Mouse (Mus musculus) liver, postnatal 0 days (tissue): ENCODE measurements around the gene Sphk1. TPM values are rescaled to one million over a fixed set of nuclear protein-coding genes. Genes with fewer than 3 reads are reported as not detected.
"Not testable (repeated sequence)": the region's sequence is repeated elsewhere in the genome, so short reads cannot be mapped to it uniquely, and the experiment has no call there.

Experiments used
- ATAC-seq: fragments of 200-750 bp; cut with Nextera tagmentation; 2 replicates; pipeline ENCODE4 v1.8.0; 2017; ENCODE audit warnings: mild to moderate bottlenecking, moderate library complexity
- DNase-seq: peaks from one replicate; pipeline ENCODE4 v3.0.0-alpha.2; 2016
- H3K27ac ChIP-seq: fragments of 300-500 bp; sonication (generic); 2 replicates; pipeline ENCODE4 v1.5.1; 2014; ENCODE audit warnings: antibody characterized with exemption, moderate library complexity, mild to moderate bottlenecking, low read depth
- H3K27me3 ChIP-seq: fragments of 300-500 bp; sonication (generic); 2 replicates; pipeline ENCODE4 v1.6.1; 2014; ENCODE audit warnings: low read length, control low read depth, mixed read lengths; ENCODE audit not compliant: insufficient read depth
- H3K36me3 ChIP-seq: fragments of 300-500 bp; sonication (generic); replicated peaks from 2 replicates; pipeline ENCODE4 v1.6.1; 2014; ENCODE audit warnings: mild to moderate bottlenecking, control low read depth, low read length, moderate library complexity, mixed read lengths; ENCODE audit not compliant: insufficient read depth
- H3K4me1 ChIP-seq: fragments of 300-500 bp; sonication (generic); 2 replicates; pipeline ENCODE4 v1.6.1; 2014; ENCODE audit warnings: antibody characterized with exemption, mild to moderate bottlenecking, control low read depth; ENCODE audit not compliant: insufficient read depth
- H3K4me2 ChIP-seq: fragments of 300-500 bp; sonication (generic); 2 replicates; pipeline ENCODE4 v1.6.1; 2014; ENCODE audit warnings: low read depth, mild to moderate bottlenecking, low read length, moderate library complexity, mixed read lengths
- H3K4me3 ChIP-seq: fragments of 300-500 bp; sonication (generic); 2 replicates; pipeline ENCODE4 v1.5.1; 2014; ENCODE audit warnings: low read depth, low read length
- H3K9ac ChIP-seq: fragments of 300-500 bp; sonication (generic); replicated peaks from 2 replicates; pipeline ENCODE4 v1.6.1; 2014; ENCODE audit warnings: mild to moderate bottlenecking, moderate library complexity
- H3K9me3 ChIP-seq: fragments of 300-500 bp; sonication (generic); 2 replicates; pipeline ENCODE4 v1.6.1; 2016; ENCODE audit warnings: mild to moderate bottlenecking, control low read depth, low read length, mixed read lengths
- CTCF ChIP-seq: sonication (generic); IDR thresholded peaks from 2 replicates; pipeline ENCODE4 v1.5.1; 2016; ENCODE audit warnings: antibody characterized with exemption, low read depth
- EP300 ChIP-seq: IDR thresholded peaks from 2 replicates; pipeline ENCODE4 v1.6.1; 2016; ENCODE audit warnings: antibody characterized with exemption, low read depth, mild to moderate bottlenecking
- WGBS: fragments of 180-500 bp; shearing (Covaris S2); extraction: QIAGEN DNeasy Blood & Tissue Kit; methylation state at CpG from one replicate; pipeline ENCODE4 v1.1.7; 2014; ENCODE audit not compliant: insufficient replicate concordance; 5-methylcytosine and 5-hydroxymethylcytosine counted together
- polyA plus RNA-seq: library from polyadenylated mRNA; unstranded; fragments of >200 nt; fragmentation: Nextera tagmentation; extraction: Ambion mirVana; gene quantifications from 2 replicates; pipeline ENCODE4 v1.2.1, GENCODE M21; 2015

The Sphk1 gene
- polyA plus RNA-seq, 1 experiment from 2014 or later = 17.4 TPM

DNA sequence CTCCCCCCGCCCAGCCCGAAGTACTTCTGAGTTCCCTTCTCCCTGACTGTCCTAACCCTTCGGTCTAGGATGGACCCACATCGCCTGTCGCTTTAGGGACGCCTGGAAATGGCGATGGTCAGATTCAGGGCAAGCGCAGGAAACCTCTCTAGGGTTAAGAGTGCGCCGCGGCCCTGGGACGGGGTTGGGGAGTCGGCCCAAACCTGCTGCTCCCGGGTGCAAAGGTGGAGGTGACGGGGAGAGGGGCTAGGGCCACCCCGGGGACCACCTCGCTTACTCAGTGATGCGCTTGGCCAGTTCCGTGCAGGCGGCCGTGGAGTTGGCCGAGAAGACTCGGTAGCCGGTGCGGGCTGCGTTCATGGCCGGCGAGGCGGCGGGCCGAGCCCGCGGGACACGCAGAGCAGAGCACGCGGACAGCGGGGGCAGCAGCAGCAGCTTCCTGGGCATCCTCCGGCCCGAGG is 40.9 kb upstream of the Sphk1 start:
- Histone ChIP-seq H3K27ac (peak overlapping the region; percentile 88), H3K9me3 (no peaks in the 10 kb centered on the region), H3K4me3 (peak overlapping the region; percentile 83), H3K9ac (peak overlapping the region; percentile 86), H3K27me3 (no peaks in the 10 kb centered on the region), H3K4me2 (peak overlapping the region; percentile 95), H3K4me1 (peaks cover 16% of the 10 kb centered on the region), H3K36me3 (peaks cover 16% of the 10 kb centered on the region)
- ATAC-seq (peak; percentile 44), DNase-seq (peak; percentile 59)
- TF ChIP-seq EP300 = no peak
- TF ChIP-seq CTCF = no peak
- WGBS = 5% methylated on average over 35 of the region's 39 CpGs

DNA sequence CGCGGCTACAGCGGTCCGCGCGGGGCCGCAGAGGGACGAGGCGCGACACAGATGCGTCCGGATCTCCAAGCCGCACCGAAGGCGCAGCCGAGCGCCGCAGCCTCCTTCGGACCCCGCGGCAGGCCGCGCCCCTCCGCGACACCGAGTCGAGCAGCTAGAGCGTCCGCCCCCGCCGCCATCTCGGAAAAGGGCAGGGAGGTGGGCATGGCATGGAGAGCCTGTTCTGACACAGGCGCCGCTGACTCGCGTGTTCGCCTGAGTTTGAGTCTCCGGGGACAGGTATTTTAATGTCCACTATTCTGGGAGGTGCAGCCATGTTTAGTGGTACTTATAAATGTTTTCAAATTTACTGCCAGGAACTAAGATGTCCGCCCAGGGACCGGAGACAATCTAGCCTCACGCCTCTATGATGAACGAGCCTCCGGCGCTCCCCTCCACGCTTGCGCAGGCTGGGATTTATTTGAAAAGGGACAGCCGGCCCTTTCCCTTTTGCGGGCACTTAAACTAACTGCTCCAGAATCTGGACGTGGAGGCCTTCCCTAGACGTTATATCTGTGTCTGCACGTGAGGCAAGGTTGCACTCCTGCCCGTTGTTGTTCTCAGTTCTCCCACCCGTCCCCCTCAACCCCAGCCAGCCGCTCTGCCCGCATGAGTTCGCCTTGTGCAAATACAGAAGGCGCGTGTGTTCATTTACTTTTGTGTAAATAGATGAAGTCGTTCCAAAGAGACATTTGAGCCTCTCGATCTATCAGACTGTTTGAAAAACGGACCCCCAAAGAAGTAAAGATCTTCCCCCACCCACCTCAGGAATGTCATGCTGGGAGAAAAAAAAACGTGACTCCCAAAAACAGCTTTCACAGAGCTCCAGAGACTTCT is 40.3 kb upstream of the Sphk1 start:
- WGBS = under 1% methylated on average over 43 of the region's 62 CpGs
- H3K27me3 ChIP-seq = no peaks in the 10 kb centered on the region
- peaks cover 16% of the 10 kb centered on the region for H3K4me1 ChIP-seq
- ATAC-seq = peak; percentile 92
- 0 out of 2 replicates have a peak, but pooled peaks have one; percentile 1 for TF ChIP-seq CTCF
- peak; percentile 60; the same call in 1 of the 2 replicates for TF ChIP-seq EP300
- H3K36me3 ChIP-seq = peaks cover 10% of the 10 kb centered on the region
- peak overlapping the region; percentile 83 for H3K4me3 ChIP-seq
- peak overlapping the region; percentile 86 for H3K9ac ChIP-seq
- peak overlapping the region; percentile 95 for H3K4me2 ChIP-seq
- H3K9me3 ChIP-seq = no peaks in the 10 kb centered on the region
- peak; percentile 92 for DNase-seq
- peak overlapping the region; percentile 88 for H3K27ac ChIP-seq

DNA sequence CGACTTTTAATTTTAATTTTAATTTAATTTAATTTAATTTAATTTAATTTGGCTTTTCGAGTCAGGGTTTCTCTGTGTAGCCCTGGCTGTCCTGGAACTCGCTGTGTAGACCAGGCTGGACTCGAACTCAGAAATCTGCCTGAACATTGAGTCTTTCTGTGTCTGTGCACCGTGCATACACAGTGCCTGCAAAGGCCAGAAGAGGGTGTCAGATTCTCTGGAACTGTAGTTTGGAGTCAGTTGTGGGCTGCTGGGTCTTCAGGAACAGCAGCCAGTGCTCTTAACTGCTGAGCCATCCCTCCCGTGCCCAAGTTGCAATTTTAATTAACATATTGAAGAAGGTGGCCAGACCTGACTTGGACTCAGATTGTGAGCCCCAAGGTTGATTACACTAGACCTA is 39.4 kb upstream of the Sphk1 start:
- 66% methylated on average over 6 of the region's 6 CpGs for WGBS
- Histone ChIP-seq H3K9me3 (no peaks in the 10 kb centered on the region), H3K4me2 (peak overlapping the region; percentile 95), H3K36me3 (0 out of 2 replicates have a peak, but pooled peaks cover 4% of the 10 kb centered on the region), H3K27ac (no peak overlapping the region), H3K9ac (no peak overlapping the region), H3K4me1 (peaks cover 16% of the 10 kb centered on the region), H3K4me3 (no peak overlapping the region), H3K27me3 (no peaks in the 10 kb centered on the region)
- TF ChIP-seq EP300 (no peak), CTCF (no peak)
- ATAC-seq = no peak
- DNase-seq = no peak

DNA sequence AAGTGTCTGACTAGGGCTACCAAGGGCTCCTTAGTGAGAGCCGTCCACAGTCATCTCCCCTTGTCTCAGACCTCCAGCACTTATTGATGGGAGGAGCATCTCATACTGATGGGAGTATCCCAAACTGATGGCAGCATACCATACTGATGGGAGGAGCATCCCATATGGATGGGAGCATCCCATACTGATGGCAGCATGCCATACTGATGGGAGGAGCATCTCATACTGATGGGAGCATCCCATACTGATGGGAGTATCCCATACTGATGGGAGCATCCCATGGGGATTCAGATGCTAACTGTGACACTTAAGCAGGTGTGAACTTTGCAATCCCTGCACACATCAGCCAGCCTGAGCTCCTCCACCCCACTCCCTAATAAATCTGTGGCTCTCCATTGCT is 38.2 kb upstream of the Sphk1 start:
- peaks cover 16% of the 10 kb centered on the region for H3K4me1 ChIP-seq
- not testable (repeated sequence) for H3K9ac ChIP-seq, H3K4me2 ChIP-seq, H3K4me3 ChIP-seq, H3K36me3 ChIP-seq, H3K9me3 ChIP-seq, DNase-seq, H3K27ac ChIP-seq, H3K27me3 ChIP-seq, ATAC-seq
- 86% methylated on average over 1 of the region's 1 CpGs for WGBS

DNA sequence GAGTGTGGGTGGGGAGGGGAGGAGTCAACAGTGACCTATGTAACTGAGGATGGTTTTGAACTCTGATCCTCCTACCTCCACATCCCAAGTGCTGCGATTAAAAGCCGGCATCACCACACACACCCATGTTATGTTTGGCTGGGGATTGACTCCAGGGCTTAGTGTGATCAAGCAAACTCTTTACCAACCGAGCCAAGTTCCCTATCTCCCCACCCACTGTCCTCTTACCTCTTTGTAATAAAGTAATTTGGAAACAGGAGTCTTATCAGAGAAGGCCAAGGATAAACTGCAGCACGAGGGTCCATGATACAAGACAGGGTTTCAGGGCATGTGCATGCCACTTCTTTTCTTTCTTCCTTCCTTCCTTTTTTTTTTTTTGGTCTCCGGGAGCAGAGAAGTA is 37.5 kb upstream of the Sphk1 start:
- Histone ChIP-seq H3K27ac (no peak overlapping the region), H3K4me3 (no peak overlapping the region), H3K9me3 (no peaks in the 10 kb centered on the region), H3K4me1 (peaks cover 16% of the 10 kb centered on the region), H3K36me3 (no peaks in the 10 kb centered on the region), H3K4me2 (no peak overlapping the region), H3K9ac (no peak overlapping the region), H3K27me3 (no peaks in the 10 kb centered on the region)
- WGBS = 71% methylated on average over 5 of the region's 5 CpGs
- DNase-seq = no peak
- TF ChIP-seq CTCF = no peak
- no peak for TF ChIP-seq EP300
- no peak for ATAC-seq

DNA sequence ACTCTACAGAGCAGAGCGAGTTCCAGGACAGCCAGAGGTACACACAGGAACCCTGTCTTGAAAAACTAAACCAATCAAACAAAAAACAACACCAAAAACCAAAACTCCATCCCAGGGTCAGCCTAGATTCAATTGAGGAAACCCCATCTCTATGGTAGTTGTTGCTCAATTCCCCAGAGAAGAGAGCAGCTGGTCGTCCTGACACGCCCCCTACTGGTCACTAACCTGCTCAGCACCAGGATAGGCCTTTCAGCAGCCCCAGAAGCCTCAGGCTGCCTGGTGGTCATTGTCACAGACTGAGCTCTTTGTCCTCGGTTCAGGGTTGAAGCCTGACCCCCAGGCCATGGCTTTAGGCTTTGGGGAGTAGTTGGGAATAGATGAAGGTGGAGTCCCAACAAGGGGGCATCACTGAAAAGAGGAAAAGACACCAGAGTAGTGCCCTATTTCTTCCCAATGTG is 36.9 kb upstream of the Sphk1 start, which contains the start of gene Prpsap1:
TSS of gene Prpsap1 (minus strand) at position 408 of the 458 bp plus-strand sequence.
- Histone ChIP-seq H3K4me1 (peaks cover 14% of the 10 kb centered on the region), H3K4me2 (no peak within 1 kb of the TSS), H3K27ac (no peak within 1 kb of the TSS), H3K9me3 (no peaks in the 10 kb centered on the region), H3K36me3 (no peaks in the 10 kb centered on the region), H3K9ac (no peak within 1 kb of the TSS), H3K27me3 (no peaks in the 10 kb centered on the region), H3K4me3 (no peak within 1 kb of the TSS)
- DNase-seq = peak; percentile 75
- peak; percentile 95 for TF ChIP-seq CTCF
- no peak for TF ChIP-seq EP300
- peak; percentile 14; the same call in 1 of the 2 replicates for ATAC-seq
- WGBS = 24% methylated on average over 4 of the region's 4 CpGs
